Mouse (Mus musculus): ENCODE results near the gene Defb7.

Defb7 gene

GRCm38 (mm10) chr8:19494797-19495196 lies at the start of gene Defb7:
TSS of gene Defb7 (plus strand) at chr8:19495097.
- in situ Hi-C loops (cut with MboI, MseI), result no loop called here

DNA sequence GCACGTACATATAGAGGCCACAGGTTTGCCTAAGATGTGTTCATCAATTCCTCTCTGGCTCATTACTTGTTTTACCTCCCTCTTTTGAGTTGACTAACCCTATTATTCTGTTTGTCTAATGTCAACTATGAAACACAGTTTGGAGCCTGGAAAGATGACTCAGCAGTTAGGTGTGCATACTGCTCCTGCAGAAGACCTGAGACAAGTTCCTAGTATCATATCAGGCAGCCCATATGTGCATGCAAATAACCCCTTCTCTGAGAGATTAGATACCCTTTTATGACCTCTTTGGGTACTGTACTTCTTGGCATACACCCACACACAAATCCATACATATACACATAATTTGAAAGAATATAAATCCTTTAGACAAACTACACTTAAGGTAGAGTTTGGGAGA lies 48.5 kb upstream of the Defb7 start:
- in situ Hi-C loops (cut with MboI, MseI), result no loop called here

DNA sequence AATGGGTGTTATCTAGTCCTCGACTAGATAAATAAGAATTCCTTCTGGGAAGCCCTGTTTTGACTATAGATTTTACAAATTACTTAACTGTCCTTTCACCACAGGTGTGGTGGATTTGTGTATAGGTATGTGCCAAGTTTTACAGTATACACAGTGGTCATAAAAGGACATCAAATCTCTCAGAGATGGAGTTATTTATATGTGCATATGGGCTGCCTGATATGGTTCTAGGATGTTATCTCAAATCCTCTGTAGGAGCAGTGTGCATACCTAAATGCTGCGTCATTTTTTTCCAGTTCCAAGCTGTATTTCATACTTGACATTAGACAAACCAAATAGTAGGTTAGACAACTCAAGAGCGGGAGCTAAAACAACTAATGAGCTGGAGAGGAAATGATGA lies 33.5 kb upstream of the Defb7 start:
- in situ Hi-C loops (cut with MboI, MseI), result no loop called here

GRCm38 (mm10) chr8:19469026-19469425 lies 25.9 kb upstream of the Defb7 start:
- in situ Hi-C loops (cut with MboI, MseI), result no loop called here

DNA sequence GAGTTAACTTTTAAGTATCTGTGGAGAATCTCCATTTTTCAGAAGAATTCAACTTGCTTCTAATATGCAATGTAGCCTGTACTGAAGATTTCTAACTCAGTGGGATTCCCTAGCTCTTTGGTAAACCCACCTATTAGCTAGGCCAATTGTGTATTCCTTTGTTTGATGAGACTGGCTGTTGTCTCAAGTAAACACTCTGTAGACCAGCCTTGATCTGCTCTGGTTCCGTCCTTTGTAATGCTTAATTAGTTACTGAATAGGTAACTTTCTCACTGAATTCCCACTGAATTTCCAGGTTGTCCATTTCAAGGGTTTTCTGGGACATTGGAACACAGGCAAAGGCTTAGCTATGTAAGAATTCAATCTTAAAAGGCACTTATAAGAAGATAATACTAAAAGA lies 5.6 kb downstream of the Defb7 start:
- in situ Hi-C loops (cut with MboI, MseI), result no loop called here

DNA sequence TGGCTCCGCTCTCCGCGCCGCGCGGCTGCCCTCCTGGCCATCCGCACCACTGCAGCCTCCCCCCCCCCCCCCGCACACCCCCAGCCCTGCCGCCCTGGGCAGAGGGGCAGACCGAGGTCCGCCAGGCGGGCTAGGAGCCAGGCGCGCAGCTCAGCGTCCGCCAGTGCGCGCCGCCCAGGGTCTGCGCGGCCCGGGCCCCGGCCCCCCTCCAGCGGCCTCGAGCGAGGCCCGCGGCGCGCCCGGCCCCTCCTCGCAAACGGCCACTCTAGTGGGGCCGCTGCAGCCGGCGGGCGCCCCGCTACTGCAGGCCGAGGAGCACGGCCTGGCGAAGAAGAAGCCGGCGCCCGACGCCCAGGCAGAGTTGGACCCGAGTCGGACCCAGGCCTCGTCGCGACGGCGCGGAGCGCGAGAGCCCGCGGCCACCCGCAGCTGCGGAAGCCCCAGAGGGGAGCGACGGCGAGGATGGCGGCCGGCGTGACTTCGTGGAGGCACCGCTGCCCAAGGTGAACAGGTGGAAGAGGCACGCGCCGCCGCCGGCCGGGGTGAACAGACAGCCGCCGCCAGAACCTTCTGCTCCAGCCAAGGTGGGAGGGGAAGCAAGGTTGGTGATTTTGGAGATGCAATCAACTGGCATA lies 40.4 kb downstream of the Defb7 start:
- in situ Hi-C loops (cut with MboI, MseI), result no loop called here

DNA sequence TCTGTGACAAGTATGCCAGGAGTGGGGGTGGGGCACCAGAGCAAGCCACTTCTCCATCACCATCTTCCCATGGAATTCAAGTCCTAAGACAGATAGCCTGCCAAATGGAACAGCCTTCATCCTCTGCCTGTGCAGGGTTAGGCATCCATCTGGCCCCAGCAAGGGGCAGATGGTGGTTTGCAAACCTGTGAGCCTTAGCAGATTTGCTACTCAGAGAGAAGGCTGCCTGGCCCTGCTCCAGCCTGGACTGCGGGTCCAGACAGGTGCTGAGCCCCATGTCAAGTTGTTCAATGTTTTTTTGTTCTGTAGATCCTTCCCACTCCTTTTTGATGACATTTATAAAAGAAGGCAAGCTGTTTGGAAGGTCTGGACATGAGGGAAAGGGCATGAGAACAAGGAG lies 45.5 kb downstream of the Defb7 start:
- in situ Hi-C loops (cut with MboI, MseI), result no loop called here
